Mouse (Mus musculus): ENCODE measurements around the gene Gm21812.
"Not testable (repeated sequence)": the region's sequence is repeated elsewhere in the genome, so short reads cannot be mapped to it uniquely, and the experiment has no call there.

The Gm21812 gene

DNA sequence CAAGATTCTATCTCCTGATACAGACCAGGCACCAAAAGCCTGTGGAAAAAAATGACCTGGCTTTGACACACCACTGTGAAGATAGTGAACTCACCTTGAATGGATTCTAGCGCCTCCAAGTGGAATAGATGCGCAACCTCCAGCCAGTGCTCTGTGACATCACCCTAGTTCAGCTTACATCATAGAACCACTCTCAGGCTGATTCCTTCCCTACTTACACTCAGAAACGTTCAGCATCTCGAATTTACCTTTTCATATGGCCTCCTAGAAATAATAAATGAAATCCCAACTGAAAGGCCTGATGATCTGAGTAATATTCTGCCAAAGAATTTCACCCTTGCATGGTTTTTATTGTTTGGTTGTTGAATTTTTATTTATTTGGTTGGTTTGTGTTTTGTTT lies at the start of gene Gm21812:
Gm21812 (minus strand) TSS at position 101 of the 400 bp plus-strand sequence.
- not testable (repeated sequence) for DNase-seq (ENCODE audit: extremely low read depth, low read depth)
